Mouse (Mus musculus) liver, embryonic 12.5 days (tissue): ENCODE measurements around the gene Epn3. TPM values are rescaled to one million over a fixed set of nuclear protein-coding genes. Genes with fewer than 3 reads are reported as not detected.
A peak's percentile ranks its signal among the peaks of the same experiment; 100 is the strongest.

Source experiments
- ATAC-seq: fragments of 200-750 bp; cut with Nextera tagmentation; 2 replicates; pipeline ENCODE4 v1.8.0; 2017; ENCODE audit warnings: moderate number of reproducible peaks, mild to moderate bottlenecking, moderate library complexity
- H3K27ac ChIP-seq: fragments of 300-500 bp; sonication (generic); 2 replicates; pipeline ENCODE4 v1.5.1; 2016; ENCODE audit warnings: mild to moderate bottlenecking
- H3K27me3 ChIP-seq: fragments of 300-500 bp; sonication (generic); replicated peaks from 2 replicates; pipeline ENCODE4 v1.6.1; 2016; ENCODE audit warnings: mild to moderate bottlenecking, moderate library complexity
- H3K36me3 ChIP-seq: fragments of 300-500 bp; sonication (generic); 2 replicates; pipeline ENCODE4 v1.6.1; 2016; ENCODE audit warnings: mild to moderate bottlenecking, moderate library complexity
- H3K4me1 ChIP-seq: fragments of 300-500 bp; sonication (generic); 2 replicates; pipeline ENCODE4 v1.6.1; 2016
- H3K4me2 ChIP-seq: fragments of 300-500 bp; sonication (generic); 2 replicates; pipeline ENCODE4 v1.6.1; 2016; ENCODE audit warnings: mild to moderate bottlenecking, moderate library complexity
- H3K4me3 ChIP-seq: fragments of 300-500 bp; sonication (generic); 2 replicates; pipeline ENCODE4 v1.5.1; 2016; ENCODE audit warnings: mild to moderate bottlenecking, moderate library complexity
- H3K9ac ChIP-seq: fragments of 300-500 bp; sonication (generic); 2 replicates; pipeline ENCODE4 v1.6.1; 2016; ENCODE audit warnings: mild to moderate bottlenecking, moderate library complexity
- H3K9me3 ChIP-seq: fragments of 300-500 bp; sonication (generic); replicated peaks from 2 replicates; pipeline ENCODE4 v1.6.1; 2016; ENCODE audit warnings: mild to moderate bottlenecking, moderate library complexity
- WGBS: fragments of 180-500 bp; shearing (Covaris S2); methylation state at CpG from one replicate; pipeline ENCODE4 v1.1.7; 2016; ENCODE audit not compliant: insufficient replicate concordance; 5-methylcytosine and 5-hydroxymethylcytosine counted together
- polyA plus RNA-seq: library from polyadenylated mRNA; unstranded; fragments of >200 nt; fragmentation: Nextera tagmentation; extraction: Ambion mirVana; gene quantifications from 2 replicates; pipeline ENCODE4 v1.2.1, GENCODE M21; 2016

Epn3 gene
- polyA plus RNA-seq, 1 experiment from 2014 or later = not detected

DNA sequence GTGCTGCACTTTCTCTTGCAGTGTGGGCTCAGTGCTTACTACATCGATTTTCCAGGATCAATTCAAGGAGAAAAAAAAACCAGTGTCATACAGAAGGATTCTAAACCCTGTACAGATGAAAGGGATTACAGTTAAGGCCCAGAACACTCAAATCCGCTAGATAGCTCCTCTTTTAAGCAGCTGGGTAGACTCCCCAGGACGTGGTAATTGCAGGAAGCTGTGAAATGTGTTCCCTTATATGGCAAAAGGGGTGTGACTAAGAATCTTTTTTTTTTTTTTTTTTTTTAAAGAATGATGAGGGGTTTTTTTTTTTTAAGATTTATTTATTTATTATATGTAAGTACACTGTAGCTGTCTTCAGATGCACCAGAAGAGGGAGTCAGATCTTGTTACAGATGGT is 29.1 kb upstream of the Epn3 start:
- H3K4me3 ChIP-seq = no peak overlapping the region
- WGBS = 39% methylated on average over 3 of the region's 3 CpGs

DNA sequence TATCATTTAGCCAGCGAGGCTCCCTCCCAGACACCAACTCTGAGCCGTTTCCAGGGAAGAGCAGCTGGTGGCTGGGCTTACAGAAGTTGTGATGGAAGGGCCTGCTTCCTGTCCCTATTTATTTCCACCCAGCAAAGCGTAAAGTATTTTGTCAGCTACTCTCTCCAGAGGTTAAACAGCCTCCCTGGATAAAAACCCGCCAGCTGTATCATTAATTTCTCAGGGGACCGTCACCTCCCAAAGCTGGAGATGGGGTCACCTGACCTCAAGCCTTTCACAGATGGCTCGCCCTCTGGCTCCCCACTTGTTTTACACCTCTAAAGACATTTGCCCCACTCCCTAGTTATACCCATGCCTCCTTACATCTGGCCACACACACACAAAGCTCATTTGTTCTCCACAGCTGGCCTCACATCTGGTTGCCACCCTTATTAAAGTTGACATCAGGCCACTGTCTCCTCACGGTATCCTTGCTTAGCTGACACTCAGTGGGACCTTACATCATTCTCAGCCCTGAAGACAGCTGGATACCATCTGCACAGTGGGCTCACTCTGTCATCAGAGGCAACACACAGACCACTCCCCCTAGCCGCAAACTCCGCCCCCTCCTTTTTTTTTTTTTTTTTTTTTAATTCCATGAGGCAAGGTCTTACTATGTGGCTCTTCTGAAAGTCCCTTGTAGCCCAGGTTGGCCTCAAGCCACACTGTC is 26.6 kb upstream of the Epn3 start:
- WGBS = 56% methylated on average over 9 of the region's 9 CpGs
- H3K9me3 ChIP-seq = no peaks in the 10 kb centered on the region
- H3K27ac ChIP-seq = no peak overlapping the region
- H3K27me3 ChIP-seq = 0 out of 2 replicates have a peak, but pooled peaks cover 12% of the 10 kb centered on the region
- no peak overlapping the region for H3K4me2 ChIP-seq
- H3K4me3 ChIP-seq = no peak overlapping the region
- peaks cover 9% of the 10 kb centered on the region for H3K4me1 ChIP-seq
- H3K9ac ChIP-seq = no peak overlapping the region
- no peak for ATAC-seq
- H3K36me3 ChIP-seq = no peaks in the 10 kb centered on the region

More for the DNA sequence above, 29.1 kb upstream of the Epn3 start:
- Histone ChIP-seq H3K36me3 (no peaks in the 10 kb centered on the region), H3K27ac (no peak overlapping the region), H3K9ac (no peak overlapping the region), H3K9me3 (no peaks in the 10 kb centered on the region), H3K4me1 (peaks cover 3% of the 10 kb centered on the region; the same call in 1 of the 2 replicates), H3K27me3 (peaks cover 6% of the 10 kb centered on the region; the same call in 1 of the 2 replicates), H3K4me2 (no peak overlapping the region)
- no peak for ATAC-seq

DNA sequence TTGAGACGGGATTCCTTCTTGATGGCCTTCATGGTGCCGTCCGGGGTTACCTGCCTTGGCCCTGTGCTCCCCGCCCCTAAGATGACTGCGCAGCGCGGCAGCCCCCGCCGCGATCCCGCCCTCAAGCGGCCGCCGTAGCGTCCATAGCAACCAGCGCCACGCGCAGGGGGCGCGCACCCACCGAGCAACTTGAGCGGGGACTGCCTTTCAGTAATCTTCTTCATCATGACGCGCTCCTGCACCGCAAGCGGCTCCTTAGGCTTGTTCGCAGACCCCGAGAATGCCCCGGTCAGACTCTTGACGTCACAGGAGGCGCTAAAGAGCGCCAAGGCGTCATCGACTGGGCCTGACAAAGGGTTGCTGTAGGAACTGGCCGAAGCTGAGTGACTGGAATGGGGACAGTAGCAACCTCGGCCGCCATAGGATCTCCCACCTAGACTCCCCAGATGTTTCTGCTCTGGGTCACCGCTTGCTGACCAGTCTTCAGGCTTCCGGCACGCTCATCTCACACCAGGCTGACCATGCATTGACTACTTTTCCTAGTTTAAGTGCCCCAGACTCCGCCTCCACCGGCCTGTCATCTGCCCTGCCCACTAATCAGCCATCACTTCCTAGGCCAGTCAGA is 21.6 kb upstream of the Epn3 start, which contains the start of gene Mycbpap:
TSS of gene Mycbpap (minus strand) at position 524 of the 625 bp plus-strand sequence.
- Histone ChIP-seq H3K4me3 (peak within 1 kb of the TSS; percentile 59), H3K27me3 (peaks cover 30% of the 10 kb centered on the region), H3K36me3 (no peaks in the 10 kb centered on the region), H3K27ac (no peak within 1 kb of the TSS), H3K4me1 (peaks cover 10% of the 10 kb centered on the region; the same call in 1 of the 2 replicates), H3K4me2 (peak within 1 kb of the TSS; percentile 80), H3K9ac (peak within 1 kb of the TSS; percentile 37; the same call in 1 of the 2 replicates), H3K9me3 (no peaks in the 10 kb centered on the region)
- WGBS = 2% methylated on average over 42 of the region's 42 CpGs
- peak; percentile 42; the same call in 1 of the 2 replicates for ATAC-seq

DNA sequence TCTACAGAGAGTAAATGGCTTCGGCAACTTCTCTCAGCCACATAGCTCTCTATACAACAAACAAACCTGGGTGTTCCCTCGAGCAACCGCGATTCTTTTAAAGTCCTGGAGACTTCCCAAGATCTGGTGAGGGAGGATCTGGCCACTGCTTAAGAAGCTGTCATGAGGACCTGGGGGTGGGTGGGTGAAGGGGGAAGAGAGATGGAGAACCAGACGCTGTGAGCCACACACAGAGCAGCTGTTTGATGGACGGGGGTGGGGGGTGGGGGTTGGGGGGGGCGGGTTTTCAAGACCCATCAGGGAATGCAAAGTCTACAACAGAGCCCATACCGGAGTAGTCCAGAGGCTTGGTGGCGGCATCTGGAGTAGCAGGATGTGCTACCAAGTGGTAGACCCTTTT is 13.7 kb upstream of the Epn3 start:
- no peak overlapping the region for H3K4me2 ChIP-seq
- no peak for ATAC-seq
- H3K27ac ChIP-seq = no peak overlapping the region
- H3K9me3 ChIP-seq = no peaks in the 10 kb centered on the region
- no peak overlapping the region for H3K4me3 ChIP-seq
- H3K36me3 ChIP-seq = no peaks in the 10 kb centered on the region
- H3K4me1 ChIP-seq = no peaks in the 10 kb centered on the region
- H3K27me3 ChIP-seq = peaks cover 17% of the 10 kb centered on the region
- 58% methylated on average over 9 of the region's 9 CpGs for WGBS
- no peak overlapping the region for H3K9ac ChIP-seq

DNA sequence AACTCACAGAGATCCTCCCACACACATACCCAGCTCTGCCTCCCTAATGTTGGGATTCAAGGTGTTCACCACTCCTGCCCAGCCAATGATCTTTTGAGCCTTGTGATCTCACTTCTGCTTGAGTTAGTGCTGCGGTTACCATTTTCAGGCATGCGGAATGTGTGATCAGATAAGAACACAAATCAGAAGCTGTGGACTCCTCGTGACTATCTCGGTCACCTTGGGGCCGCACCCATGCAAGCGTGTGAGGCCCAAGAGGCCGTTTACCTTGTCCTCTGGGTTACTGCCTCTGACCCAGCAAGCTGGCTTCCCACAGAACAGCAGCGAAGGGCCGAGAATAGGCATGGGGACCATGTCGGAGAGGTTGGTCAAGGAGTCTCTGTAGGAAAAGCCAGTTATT is 9.2 kb upstream of the Epn3 start:
- no peak for ATAC-seq
- WGBS = 66% methylated on average over 10 of the region's 10 CpGs

DNA sequence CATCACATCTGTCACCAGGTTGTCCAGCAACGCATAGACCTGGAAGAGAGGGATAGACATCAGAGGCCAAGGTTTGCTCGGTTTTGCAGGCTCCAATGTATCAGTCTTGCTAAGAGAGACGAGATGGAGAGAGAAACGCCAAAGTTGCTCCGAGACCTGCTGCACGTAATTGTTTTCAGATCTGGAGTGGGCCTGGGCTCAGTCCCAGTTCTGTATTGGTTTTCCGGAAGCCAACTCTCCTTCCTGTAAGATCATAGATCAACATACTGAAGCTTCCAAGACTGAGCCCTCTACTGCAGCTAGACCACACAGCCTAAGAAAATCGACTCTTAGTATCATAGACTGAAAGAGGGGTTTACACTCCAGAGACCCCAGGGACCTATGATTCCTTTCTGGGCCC is 1.7 kb upstream of the Epn3 start:
- Histone ChIP-seq H3K4me3 (no peak overlapping the region), H3K9me3 (no peaks in the 10 kb centered on the region), H3K9ac (no peak overlapping the region), H3K27me3 (peaks cover 82% of the 10 kb centered on the region), H3K4me2 (no peak overlapping the region), H3K27ac (no peak overlapping the region), H3K4me1 (0 out of 2 replicates have a peak, but pooled peaks cover 6% of the 10 kb centered on the region), H3K36me3 (no peaks in the 10 kb centered on the region)
- 63% methylated on average over 8 of the region's 8 CpGs for WGBS
- ATAC-seq = no peak

More for the DNA sequence above, 9.2 kb upstream of the Epn3 start:
- Histone ChIP-seq H3K27ac (no peak overlapping the region), H3K9me3 (no peaks in the 10 kb centered on the region), H3K27me3 (peaks cover 29% of the 10 kb centered on the region), H3K36me3 (no peaks in the 10 kb centered on the region), H3K4me1 (no peaks in the 10 kb centered on the region), H3K9ac (no peak overlapping the region), H3K4me2 (no peak overlapping the region), H3K4me3 (no peak overlapping the region)

DNA sequence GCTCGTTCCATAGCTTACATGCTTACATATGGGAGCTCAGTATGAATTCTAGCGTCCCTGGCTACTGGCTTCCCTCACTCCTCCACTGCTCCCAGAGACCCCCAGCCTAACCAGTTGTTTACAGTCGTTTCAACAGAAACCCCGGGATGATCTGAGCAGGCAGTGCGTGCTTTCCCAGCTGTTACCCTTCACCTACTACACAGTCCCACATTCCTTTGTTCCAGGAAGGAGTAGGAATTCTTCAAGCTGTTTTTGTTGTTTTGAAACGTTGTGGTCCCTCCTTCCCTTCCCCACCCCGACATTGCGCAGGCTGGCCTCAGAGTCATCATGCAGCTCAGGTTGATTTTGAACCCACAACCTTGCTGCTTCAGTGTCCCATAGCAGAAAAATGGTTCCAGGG is 588 bp upstream of the Epn3 start:
- Histone ChIP-seq H3K9ac (no peak overlapping the region), H3K27me3 (peaks cover 84% of the 10 kb centered on the region), H3K4me2 (peak overlapping the region; percentile 53; the same call in 1 of the 2 replicates), H3K4me3 (no peak overlapping the region), H3K9me3 (no peaks in the 10 kb centered on the region), H3K4me1 (0 out of 2 replicates have a peak, but pooled peaks cover 6% of the 10 kb centered on the region), H3K36me3 (no peaks in the 10 kb centered on the region), H3K27ac (no peak overlapping the region)
- ATAC-seq = no peak
- WGBS = 25% methylated on average over 8 of the region's 8 CpGs

DNA sequence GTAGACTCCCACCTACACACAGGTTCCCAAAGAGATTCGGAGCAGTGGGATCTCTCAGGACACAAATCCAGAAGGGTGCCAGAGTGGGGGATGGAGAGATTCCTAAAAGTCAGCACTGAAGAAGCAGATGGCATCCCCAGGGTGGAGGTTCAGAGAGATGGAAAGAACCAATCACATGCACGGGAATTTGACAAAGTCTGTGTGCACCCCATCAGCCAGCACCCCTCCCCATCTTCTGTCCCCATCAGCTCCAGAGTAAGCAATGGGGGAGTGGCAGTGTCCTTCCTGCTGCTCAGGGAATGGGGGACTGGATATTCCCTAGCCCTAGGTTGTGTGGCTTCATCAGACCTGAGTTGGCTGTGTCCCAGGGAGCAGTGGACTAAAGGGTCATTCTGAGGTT is 739 bp downstream of the Epn3 start:
- no peak for ATAC-seq
- Histone ChIP-seq H3K4me3 (no peak overlapping the region), H3K4me2 (no peak overlapping the region)

DNA sequence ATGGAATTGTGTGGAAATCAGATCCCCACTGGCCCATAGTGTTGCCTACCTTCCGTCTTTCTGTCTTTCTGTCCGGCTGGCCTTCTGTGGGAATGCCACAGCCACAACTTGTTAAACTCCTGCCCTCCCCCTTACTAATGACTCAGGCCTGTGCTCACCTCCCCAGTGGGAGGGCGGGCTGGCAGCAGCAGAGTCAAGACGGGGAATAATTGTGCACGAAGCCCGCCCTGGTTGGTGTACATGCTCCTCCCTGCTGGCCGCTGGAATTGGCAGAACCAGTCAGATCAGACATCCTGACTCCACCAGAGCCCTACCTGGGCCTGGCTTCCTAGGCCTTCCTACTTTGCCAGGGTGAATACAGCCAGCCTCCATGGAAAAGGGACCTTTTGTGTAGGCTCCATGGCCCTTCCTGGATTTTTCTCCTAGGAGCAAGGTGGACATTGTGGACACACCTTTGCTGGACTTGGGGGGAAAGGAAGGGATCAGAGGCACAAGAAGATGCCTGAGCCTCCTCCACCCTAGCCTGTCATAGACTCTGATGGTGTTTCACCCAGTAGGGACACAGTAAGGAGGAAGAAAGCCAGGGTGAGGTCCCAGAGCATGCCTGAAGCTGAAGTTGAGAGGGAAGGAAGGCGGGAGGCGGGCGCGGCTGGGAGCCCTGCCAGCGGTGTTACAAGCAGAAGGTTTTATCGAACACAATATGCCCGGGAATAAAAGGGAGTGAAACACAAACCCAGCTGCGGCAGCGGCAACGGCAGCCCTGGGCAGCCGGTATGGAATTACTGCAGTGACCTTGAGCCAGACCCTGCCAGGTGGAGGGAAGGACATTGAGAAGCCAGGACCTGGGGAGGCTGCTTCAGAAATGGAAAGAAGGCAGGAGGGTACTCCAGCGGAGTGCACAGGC is 1.4 kb downstream of the Epn3 start:
- H3K4me2 ChIP-seq = no peak overlapping the region
- H3K9ac ChIP-seq = no peak overlapping the region
- H3K9me3 ChIP-seq = no peaks in the 10 kb centered on the region
- 0 out of 2 replicates have a peak, but pooled peaks cover 6% of the 10 kb centered on the region for H3K4me1 ChIP-seq
- peaks cover 95% of the 10 kb centered on the region for H3K27me3 ChIP-seq
- no peak for ATAC-seq
- WGBS = 30% methylated on average over 19 of the region's 19 CpGs
- no peak overlapping the region for H3K4me3 ChIP-seq
- no peaks in the 10 kb centered on the region for H3K36me3 ChIP-seq
- no peak overlapping the region for H3K27ac ChIP-seq

More for the DNA sequence above, 739 bp downstream of the Epn3 start:
- Histone ChIP-seq H3K27me3 (peaks cover 93% of the 10 kb centered on the region), H3K36me3 (no peaks in the 10 kb centered on the region), H3K9ac (no peak overlapping the region), H3K4me1 (0 out of 2 replicates have a peak, but pooled peaks cover 6% of the 10 kb centered on the region), H3K9me3 (no peaks in the 10 kb centered on the region), H3K27ac (no peak overlapping the region)
- 15% methylated on average over 2 of the region's 2 CpGs for WGBS

DNA sequence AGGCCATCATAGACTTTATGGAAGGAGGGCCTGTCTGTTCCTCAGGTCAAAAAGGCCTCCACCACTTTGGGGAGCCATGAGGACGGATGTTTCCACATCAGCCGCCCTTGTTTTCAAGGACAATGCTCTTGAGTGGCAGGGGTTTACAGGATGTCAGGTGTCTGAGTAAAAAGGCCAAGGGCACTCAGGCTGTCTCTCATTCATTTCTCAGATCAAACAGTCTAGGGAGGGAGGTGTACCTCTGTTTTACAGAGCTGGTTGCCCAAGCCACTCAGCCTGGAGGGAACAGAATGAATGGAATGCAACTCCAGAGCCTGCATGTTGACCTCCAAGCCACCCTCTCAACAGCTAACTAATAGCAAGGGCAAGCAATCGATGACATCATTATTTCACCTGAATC is 4.4 kb downstream of the Epn3 start:
- Histone ChIP-seq H3K27me3 (peaks cover 96% of the 10 kb centered on the region), H3K9me3 (no peaks in the 10 kb centered on the region), H3K4me3 (no peak overlapping the region), H3K9ac (no peak overlapping the region), H3K4me1 (peaks cover 15% of the 10 kb centered on the region; the same call in 1 of the 2 replicates), H3K27ac (no peak overlapping the region), H3K4me2 (no peak overlapping the region), H3K36me3 (no peaks in the 10 kb centered on the region)
- no peak for ATAC-seq
- WGBS = 49% methylated on average over 3 of the region's 3 CpGs

DNA sequence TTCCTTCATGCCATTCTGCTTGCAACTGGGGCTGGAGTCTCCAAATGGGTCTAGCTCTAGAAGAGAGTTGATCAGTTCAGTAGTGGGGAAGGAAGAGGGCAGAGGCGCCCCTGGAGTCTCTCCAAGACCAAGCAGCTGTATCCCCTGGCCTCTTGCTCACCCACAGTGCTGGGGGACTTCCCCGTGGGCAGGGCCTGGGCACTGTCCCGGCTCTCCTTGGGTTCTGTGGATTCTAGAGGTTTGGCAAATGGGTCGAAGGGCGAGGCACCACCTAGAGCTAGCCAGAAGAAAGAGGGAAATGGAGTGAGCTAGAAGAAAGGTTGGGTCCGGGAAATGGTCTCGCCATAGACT is 8.1 kb downstream of the Epn3 start:
- H3K27ac ChIP-seq = no peak overlapping the region
- peaks cover 9% of the 10 kb centered on the region; the same call in 1 of the 2 replicates for H3K4me1 ChIP-seq
- H3K9me3 ChIP-seq = no peaks in the 10 kb centered on the region
- no peak overlapping the region for H3K9ac ChIP-seq
- no peaks in the 10 kb centered on the region for H3K36me3 ChIP-seq
- no peak for ATAC-seq
- H3K4me3 ChIP-seq = no peak overlapping the region
- H3K27me3 ChIP-seq = peaks cover 96% of the 10 kb centered on the region
- WGBS = 41% methylated on average over 7 of the region's 7 CpGs
- H3K4me2 ChIP-seq = peak overlapping the region; percentile 58; the same call in 1 of the 2 replicates
